Mouse (Mus musculus): ENCODE measurements at regions not wholly inside any gene's neighbourhood (a gene's known extent, or its start where the extent isn't known, plus 50 kb on each side); places are given as distances from the start of the nearest gene placed in this dataset.

DNA sequence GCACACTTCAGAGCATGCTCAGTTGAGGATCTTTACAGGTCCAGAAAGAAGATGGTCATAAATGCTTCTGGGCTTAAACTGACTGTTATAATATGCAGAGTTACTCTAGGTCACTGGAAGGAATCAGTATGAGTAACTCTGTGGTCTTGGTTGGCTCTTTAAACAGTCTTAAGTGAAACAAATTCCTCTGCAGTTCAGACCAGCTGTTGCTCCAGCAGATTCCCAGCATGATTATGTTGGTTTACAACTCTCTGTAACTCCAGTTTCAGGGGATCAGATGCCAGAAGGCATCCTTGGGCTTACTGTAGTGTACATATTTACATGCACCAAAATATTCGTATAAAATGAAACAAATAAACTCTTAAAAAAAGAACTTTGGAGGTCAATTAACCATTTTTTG is 606.1 kb upstream of the Agtr1b start:
- no peak for DNase-seq (ENCODE audit: extremely low spot score in 1 of 2, low spot score in 1 of 2)

All from layer of hippocampus, postnatal 25 days (tissue).